Mouse (Mus musculus) heart, embryonic 10.5 days (tissue): ENCODE measurements at regions not wholly inside any gene's neighbourhood (a gene's known extent, or its start where the extent isn't known, plus 50 kb on each side); places are given as distances from the start of the nearest gene placed in this dataset.
A peak's percentile ranks its signal among the peaks of the same experiment; 100 is the strongest.

Experiments used
- DNase-seq: peaks from one replicate; pipeline ENCODE4 v3.0.0-alpha.2; 2017; ENCODE audit warnings: low spot score
- H3K27ac ChIP-seq: fragments of 300-500 bp; sonication (generic); 2 replicates; pipeline ENCODE4 v1.5.1; 2016; ENCODE audit warnings: mild to moderate bottlenecking
- H3K27me3 ChIP-seq: fragments of 300-500 bp; sonication (generic); 2 replicates; pipeline ENCODE4 v1.6.1; 2016; ENCODE audit warnings: mild to moderate bottlenecking; ENCODE audit not compliant: poor library complexity, insufficient read depth, severe bottlenecking
- H3K36me3 ChIP-seq: fragments of 300-500 bp; sonication (generic); 2 replicates; pipeline ENCODE4 v1.6.1; 2016; ENCODE audit warnings: mild to moderate bottlenecking, moderate library complexity
- H3K4me1 ChIP-seq: fragments of 300-500 bp; sonication (generic); 2 replicates; pipeline ENCODE4 v1.6.1; 2016; ENCODE audit warnings: mild to moderate bottlenecking
- H3K4me3 ChIP-seq: fragments of 300-500 bp; sonication (generic); 2 replicates; pipeline ENCODE4 v1.5.1; 2016; ENCODE audit warnings: mild to moderate bottlenecking, moderate library complexity
- H3K9me3 ChIP-seq: fragments of 300-500 bp; sonication (generic); 2 replicates; pipeline ENCODE4 v1.6.1; 2016; ENCODE audit warnings: mild to moderate bottlenecking, moderate library complexity
- WGBS: fragments of 180-500 bp; shearing (Covaris S2); methylation state at CpG from one replicate; pipeline ENCODE4 v1.1.7; 2016; 5-methylcytosine and 5-hydroxymethylcytosine counted together

DNA sequence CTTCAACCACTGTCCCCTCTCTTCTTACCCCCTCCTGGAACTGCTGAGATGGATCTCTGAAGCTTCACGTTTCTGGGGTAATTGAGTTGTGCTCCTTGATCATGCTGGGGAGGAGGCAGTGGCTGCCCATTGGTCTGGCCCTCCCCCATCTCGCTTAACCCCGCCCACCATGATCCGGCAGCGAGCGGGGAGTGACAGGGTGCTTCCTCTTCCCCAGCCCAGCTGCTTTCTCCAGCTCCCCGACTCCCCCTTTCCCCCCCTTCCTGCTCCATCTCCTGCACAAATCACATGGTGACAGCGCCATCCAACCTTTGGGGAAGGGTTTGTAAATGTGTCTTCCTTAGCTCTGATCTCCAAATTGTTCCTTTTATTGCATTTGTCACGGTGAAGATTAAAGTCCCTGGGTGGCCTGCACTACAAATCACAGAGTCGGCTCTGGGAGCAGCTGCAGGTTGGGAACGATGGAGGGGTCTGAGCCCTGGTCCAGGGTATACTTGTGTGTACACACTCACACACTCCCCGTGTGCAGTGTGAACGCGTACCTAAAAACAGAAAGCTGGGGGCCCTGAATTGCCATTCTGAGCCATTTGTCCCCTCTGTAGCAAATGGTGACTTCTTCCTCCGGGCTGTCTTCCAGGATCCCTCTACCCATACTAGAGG is 52.5 kb upstream of the Btrc start:
- Histone ChIP-seq H3K9me3 (no peaks in the 10 kb centered on the region), H3K4me1 (peaks cover 49% of the 10 kb centered on the region), H3K27me3 (peaks cover 45% of the 10 kb centered on the region), H3K36me3 (no peaks in the 10 kb centered on the region), H3K4me3 (peak overlapping the region; percentile 58), H3K27ac (peak overlapping the region; percentile 75)
- WGBS = 15% methylated on average over 15 of the region's 15 CpGs
- no peak for DNase-seq

DNA sequence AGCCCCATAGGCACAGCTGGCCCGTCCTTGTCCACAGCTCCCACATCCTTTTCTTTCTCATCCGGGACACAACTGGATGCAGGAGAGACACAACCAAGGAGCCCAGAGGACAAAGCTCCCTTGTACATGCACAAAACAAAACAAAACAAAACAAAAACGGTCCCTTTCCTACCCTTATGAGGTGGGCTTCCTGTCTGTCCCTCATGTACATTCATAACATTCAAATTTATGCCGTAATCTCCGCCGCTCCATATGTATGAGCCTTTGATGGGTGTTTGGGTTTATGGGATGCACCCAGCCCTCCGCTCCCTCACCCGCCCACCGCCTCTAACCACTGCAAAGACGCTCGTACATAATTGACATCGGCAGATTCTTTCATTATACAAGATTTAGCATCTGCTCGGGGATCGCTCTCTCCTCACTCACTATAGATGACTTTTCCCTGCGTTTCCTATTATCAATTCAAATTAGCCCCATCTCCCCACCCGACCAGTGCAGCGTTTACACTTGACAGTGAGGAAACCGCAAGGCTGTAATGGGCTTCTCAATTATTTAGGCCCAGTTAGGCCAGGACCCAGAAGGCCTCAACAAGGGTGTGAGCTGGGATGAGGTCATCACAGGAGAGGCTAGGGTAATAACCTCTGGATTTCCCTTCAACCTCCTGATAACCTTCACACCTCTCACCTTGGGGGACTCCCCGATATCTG is 51.5 kb upstream of the Btrc start:
- 76% methylated on average over 19 of the region's 19 CpGs for WGBS
- peaks cover 49% of the 10 kb centered on the region for H3K4me1 ChIP-seq
- H3K36me3 ChIP-seq = no peaks in the 10 kb centered on the region
- peaks cover 36% of the 10 kb centered on the region for H3K27me3 ChIP-seq
- 0 out of 2 replicates have a peak overlapping the region, but pooled peaks have one; percentile 75 for H3K27ac ChIP-seq
- DNase-seq = no peak
- H3K9me3 ChIP-seq = no peaks in the 10 kb centered on the region
- no peak overlapping the region for H3K4me3 ChIP-seq

GRCm38 (mm10) chr19:45312713-45313365 is 50.7 kb upstream of the Btrc start:
- 28% methylated on average over 6 of the region's 6 CpGs for WGBS
- no peaks in the 10 kb centered on the region for H3K9me3 ChIP-seq
- no peak overlapping the region for H3K4me3 ChIP-seq
- H3K27ac ChIP-seq = peak overlapping the region; percentile 66; the same call in 1 of the 2 replicates
- no peaks in the 10 kb centered on the region for H3K36me3 ChIP-seq
- peaks cover 51% of the 10 kb centered on the region for H3K4me1 ChIP-seq
- DNase-seq = no peak
- H3K27me3 ChIP-seq = peaks cover 30% of the 10 kb centered on the region
